Mouse (Mus musculus): Measurements from ENCODE around the gene Ube2g2. TPM values are rescaled to one million over a fixed set of nuclear protein-coding genes. Genes with fewer than 3 reads are reported as not detected.
A peak's percentile ranks its signal among the peaks of the same experiment; 100 is the strongest.

Ube2g2 gene
- 42.8 and 47.6 TPM in 2 replicates for polyA plus RNA-seq (2014; fragmentation: Nextera tagmentation; extraction: Ambion mirVana)

DNA sequence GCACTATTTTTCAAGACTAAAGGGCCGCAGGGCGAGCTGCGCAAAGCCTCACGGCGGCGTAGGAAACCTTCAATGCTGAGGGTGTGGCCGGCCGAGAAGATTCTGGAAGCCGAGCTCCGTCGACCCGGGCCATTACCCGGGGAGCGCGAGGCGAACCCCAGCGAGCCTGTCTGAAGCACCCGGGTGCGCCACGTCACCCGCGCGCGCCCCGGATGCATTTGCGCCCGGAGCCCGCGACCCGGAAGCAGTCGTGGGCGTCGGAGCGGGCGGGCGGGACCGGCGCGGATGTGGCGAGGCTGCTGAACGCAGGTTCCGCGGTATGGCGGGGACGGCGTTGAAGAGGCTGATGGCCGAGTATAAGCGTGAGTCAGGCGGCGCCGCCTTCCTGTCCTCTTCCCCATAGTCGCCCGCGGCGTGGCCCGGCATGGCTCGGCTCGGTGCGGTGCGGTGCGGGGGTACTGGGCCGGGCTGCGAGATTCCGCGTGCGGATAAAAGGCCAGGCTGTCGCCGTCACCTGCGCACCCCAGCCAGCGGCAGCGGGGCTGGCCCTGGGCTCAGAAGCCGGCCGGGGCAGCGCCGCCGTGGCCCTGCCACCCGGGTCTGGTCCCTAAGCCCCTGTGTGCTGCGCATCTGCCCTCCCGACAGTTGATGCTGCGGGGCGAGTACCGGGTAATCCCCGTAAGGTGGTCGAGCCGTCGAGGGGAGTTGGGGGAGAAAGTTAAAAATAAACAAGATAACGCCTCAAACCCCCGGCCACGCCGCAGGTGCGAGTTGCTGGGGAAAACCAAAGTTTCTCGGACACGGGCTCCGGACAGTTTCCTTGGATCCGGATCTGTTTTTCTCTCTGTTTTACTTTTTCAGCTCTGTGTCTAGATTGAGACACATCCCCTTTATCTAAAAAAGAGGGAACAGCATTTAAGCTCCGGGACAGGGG lies at the start of gene Ube2g2:
Gene Ube2g2, plus strand, starts transcription at position 221 of the 934 bp plus-strand sequence.
- Histone ChIP-seq H3K36me3 (ENCODE audit: control insufficient read depth, insufficient read depth, low read length) (peaks cover 3% of the 10 kb centered on the region; the same call in 1 of the 2 replicates), H3K4me2 (peak within 1 kb of the TSS; percentile 63), H3K9me3 (ENCODE audit: control insufficient read depth, low read length) (no peaks in the 10 kb centered on the region), H3K27ac (ENCODE audit: low read depth, low read length) (peak within 1 kb of the TSS; percentile 65), H3K27me3 (ENCODE audit: control insufficient read depth, insufficient read depth, low read length) (no peaks in the 10 kb centered on the region), H3K4me3 (ENCODE audit: low read depth, low read length) (peak within 1 kb of the TSS; percentile 78), H3K9ac (ENCODE audit: low read length) (peak within 1 kb of the TSS; percentile 90), H3K4me1 (ENCODE audit: control insufficient read depth, insufficient read depth, low read length) (peaks cover 10% of the 10 kb centered on the region; the same call in 1 of the 2 replicates)
- peak; percentile 94 for ATAC-seq (ENCODE audit: low FRiP score)
- WGBS, result under 1% methylated on average over 94 of the region's 96 CpGs
- peak; percentile 99 for DNase-seq (ENCODE audit: low spot score, missing footprints)

DNA sequence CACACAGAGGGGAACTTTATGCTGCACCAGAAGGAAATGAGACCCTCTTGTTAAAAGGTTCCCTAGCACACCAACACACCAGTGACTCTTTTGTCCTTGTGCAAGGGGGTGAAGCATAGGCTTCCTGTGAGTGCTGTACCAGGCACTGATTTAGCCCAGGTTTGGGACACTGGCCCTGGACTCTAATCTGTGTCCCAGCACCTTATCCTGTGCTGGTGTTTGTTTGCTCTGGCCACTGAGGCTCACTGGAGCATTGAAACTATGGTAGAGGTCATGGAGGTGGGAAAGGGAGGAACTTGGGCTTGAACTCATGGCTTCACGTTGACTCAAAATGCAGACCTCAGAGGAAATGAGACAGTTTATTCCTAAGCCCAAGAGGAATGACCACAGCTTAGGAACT lies 48.9 kb upstream of the Ube2g2 start:
- DNase-seq (ENCODE audit: low spot score, missing footprints) (no peak), ATAC-seq (ENCODE audit: low FRiP score) (no peak)
- Histone ChIP-seq H3K9ac (ENCODE audit: low read length) (no peak overlapping the region), H3K4me2 (no peak overlapping the region), H3K9me3 (ENCODE audit: control insufficient read depth, low read length) (no peaks in the 10 kb centered on the region), H3K27me3 (ENCODE audit: control insufficient read depth, insufficient read depth, low read length) (no peaks in the 10 kb centered on the region), H3K4me1 (ENCODE audit: control insufficient read depth, insufficient read depth, low read length) (no peaks in the 10 kb centered on the region), H3K27ac (ENCODE audit: low read depth, low read length) (no peak overlapping the region), H3K4me3 (ENCODE audit: low read depth, low read length) (no peak overlapping the region), H3K36me3 (ENCODE audit: control insufficient read depth, insufficient read depth, low read length) (no peaks in the 10 kb centered on the region)
- WGBS, result 55% methylated on average over 1 of the region's 1 CpGs

GRCm38 (mm10) chr10:77580027-77580920 lies 41.8 kb upstream of the Ube2g2 start:
- H3K4me2 ChIP-seq, result no peak overlapping the region
- H3K27ac ChIP-seq (ENCODE audit: low read depth, low read length), result no peak overlapping the region
- DNase-seq (ENCODE audit: low spot score, missing footprints), result no peak

GRCm38 (mm10) chr10:77581023-77581407 lies 41.1 kb upstream of the Ube2g2 start:
- H3K9me3 ChIP-seq (ENCODE audit: control insufficient read depth, low read length), result no peaks in the 10 kb centered on the region
- H3K27ac ChIP-seq (ENCODE audit: low read depth, low read length), result peak overlapping the region; percentile 75; the same call in 1 of the 2 replicates
- H3K9ac ChIP-seq (ENCODE audit: low read length), result peak overlapping the region; percentile 65
- no peaks in the 10 kb centered on the region for H3K36me3 ChIP-seq (ENCODE audit: control insufficient read depth, insufficient read depth, low read length)
- 10% methylated on average over 8 of the region's 8 CpGs for WGBS
- H3K4me1 ChIP-seq (ENCODE audit: control insufficient read depth, insufficient read depth, low read length), result no peaks in the 10 kb centered on the region; the same call in 1 of the 2 replicates
- H3K27me3 ChIP-seq (ENCODE audit: control insufficient read depth, insufficient read depth, low read length), result no peaks in the 10 kb centered on the region
- peak overlapping the region; percentile 72 for H3K4me3 ChIP-seq (ENCODE audit: low read depth, low read length)
- peak; percentile 22; the same call in 1 of the 2 replicates for ATAC-seq (ENCODE audit: low FRiP score)
- peak overlapping the region; percentile 66 for H3K4me2 ChIP-seq
- DNase-seq (ENCODE audit: low spot score, missing footprints), result no peak

More at GRCm38 (mm10) chr10:77580027-77580920, 41.8 kb upstream of the Ube2g2 start:
- 72% methylated on average over 10 of the region's 10 CpGs for WGBS
- no peaks in the 10 kb centered on the region; the same call in 1 of the 2 replicates for H3K4me1 ChIP-seq (ENCODE audit: control insufficient read depth, insufficient read depth, low read length)
- H3K27me3 ChIP-seq (ENCODE audit: control insufficient read depth, insufficient read depth, low read length), result no peaks in the 10 kb centered on the region
- no peak for ATAC-seq (ENCODE audit: low FRiP score)
- H3K9me3 ChIP-seq (ENCODE audit: control insufficient read depth, low read length), result no peaks in the 10 kb centered on the region
- H3K36me3 ChIP-seq (ENCODE audit: control insufficient read depth, insufficient read depth, low read length), result no peaks in the 10 kb centered on the region
- no peak overlapping the region for H3K4me3 ChIP-seq (ENCODE audit: low read depth, low read length)
- no peak overlapping the region for H3K9ac ChIP-seq (ENCODE audit: low read length)

GRCm38 (mm10) chr10:77581408-77582284 lies 40.4 kb upstream of the Ube2g2 start, which contains the start of gene Pttg1ip:
TSS of gene Pttg1ip (plus strand) at chr10:77581720.
- no peaks in the 10 kb centered on the region; the same call in 1 of the 2 replicates for H3K4me1 ChIP-seq (ENCODE audit: control insufficient read depth, insufficient read depth, low read length)
- H3K4me3 ChIP-seq (ENCODE audit: low read depth, low read length), result peak within 1 kb of the TSS; percentile 72
- WGBS, result under 1% methylated on average over 64 of the region's 64 CpGs
- H3K4me2 ChIP-seq, result peak within 1 kb of the TSS; percentile 66
- H3K9me3 ChIP-seq (ENCODE audit: control insufficient read depth, low read length), result no peaks in the 10 kb centered on the region
- no peaks in the 10 kb centered on the region for H3K27me3 ChIP-seq (ENCODE audit: control insufficient read depth, insufficient read depth, low read length)
- peak; percentile 97 for ATAC-seq (ENCODE audit: low FRiP score)
- H3K27ac ChIP-seq (ENCODE audit: low read depth, low read length), result peak within 1 kb of the TSS; percentile 75
- H3K9ac ChIP-seq (ENCODE audit: low read length), result peak within 1 kb of the TSS; percentile 79
- peak; percentile 99 for DNase-seq (ENCODE audit: low spot score, missing footprints)
- H3K36me3 ChIP-seq (ENCODE audit: control insufficient read depth, insufficient read depth, low read length), result no peaks in the 10 kb centered on the region

- Histone ChIP-seq H3K4me2 (peak overlapping the region; percentile 66), H3K4me3 (ENCODE audit: low read depth, low read length) (peak overlapping the region; percentile 72), H3K36me3 (ENCODE audit: control insufficient read depth, insufficient read depth, low read length) (no peaks in the 10 kb centered on the region), H3K27ac (ENCODE audit: low read depth, low read length) (no peak overlapping the region), H3K9me3 (ENCODE audit: control insufficient read depth, low read length) (no peaks in the 10 kb centered on the region), H3K27me3 (ENCODE audit: control insufficient read depth, insufficient read depth, low read length) (no peaks in the 10 kb centered on the region), H3K4me1 (ENCODE audit: control insufficient read depth, insufficient read depth, low read length) (no peaks in the 10 kb centered on the region; the same call in 1 of the 2 replicates), H3K9ac (ENCODE audit: low read length) (peak overlapping the region; percentile 79)
- ATAC-seq (ENCODE audit: low FRiP score), result 0 out of 2 replicates have a peak, but pooled peaks have one; percentile 17
- DNase-seq (ENCODE audit: low spot score, missing footprints), result no peak
- WGBS, result 11% methylated on average over 8 of the region's 8 CpGs
These were observed 39.8 kb upstream of the Ube2g2 start for GRCm38 (mm10) chr10:77582285-77582618.

DNA sequence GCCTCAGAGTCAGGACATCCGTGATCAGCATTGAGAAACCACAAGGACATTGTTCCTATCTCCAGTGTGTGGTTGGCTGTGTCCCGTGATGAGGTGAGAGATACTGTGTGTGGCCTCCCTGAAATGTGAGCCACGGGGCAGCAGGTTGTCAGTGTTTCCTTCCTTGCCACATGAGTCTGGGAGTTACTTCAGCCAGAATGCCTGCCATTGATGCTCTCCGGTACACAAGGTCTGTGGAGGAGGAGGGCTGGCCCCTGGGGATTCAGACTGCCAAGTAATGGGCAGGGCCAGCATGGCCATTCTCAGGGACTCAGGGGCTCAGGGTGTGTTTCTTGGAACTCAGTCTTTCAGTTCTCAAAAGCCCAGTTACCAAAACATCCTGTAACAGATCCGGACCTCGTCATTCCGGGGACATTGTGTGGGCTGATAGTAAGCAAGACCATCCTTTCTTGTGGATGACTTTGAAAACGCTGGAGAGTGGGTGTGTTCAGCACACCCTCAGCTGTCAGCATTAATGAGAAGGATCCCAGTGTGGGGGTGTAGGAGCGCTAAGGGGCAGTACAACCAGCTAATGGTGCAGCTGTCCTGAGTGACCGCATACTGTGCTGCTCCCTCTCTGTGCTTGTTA lies 38.2 kb upstream of the Ube2g2 start:
- no peak for DNase-seq (ENCODE audit: low spot score, missing footprints)
- H3K36me3 ChIP-seq (ENCODE audit: control insufficient read depth, insufficient read depth, low read length), result no peaks in the 10 kb centered on the region
- WGBS, result 81% methylated on average over 10 of the region's 10 CpGs
- no peak overlapping the region for H3K4me2 ChIP-seq
- no peaks in the 10 kb centered on the region for H3K9me3 ChIP-seq (ENCODE audit: control insufficient read depth, low read length)
- no peaks in the 10 kb centered on the region for H3K27me3 ChIP-seq (ENCODE audit: control insufficient read depth, insufficient read depth, low read length)
- no peak overlapping the region for H3K27ac ChIP-seq (ENCODE audit: low read depth, low read length)
- H3K9ac ChIP-seq (ENCODE audit: low read length), result no peak overlapping the region
- no peaks in the 10 kb centered on the region; the same call in 1 of the 2 replicates for H3K4me1 ChIP-seq (ENCODE audit: control insufficient read depth, insufficient read depth, low read length)
- ATAC-seq (ENCODE audit: low FRiP score), result no peak
- no peak overlapping the region for H3K4me3 ChIP-seq (ENCODE audit: low read depth, low read length)

- DNase-seq (ENCODE audit: low spot score, missing footprints) (no peak), ATAC-seq (ENCODE audit: low FRiP score) (no peak)
- WGBS, result 89% methylated on average over 3 of the region's 3 CpGs
- Histone ChIP-seq H3K4me3 (ENCODE audit: low read depth, low read length) (no peak overlapping the region), H3K36me3 (ENCODE audit: control insufficient read depth, insufficient read depth, low read length) (no peaks in the 10 kb centered on the region), H3K27ac (ENCODE audit: low read depth, low read length) (no peak overlapping the region), H3K9ac (ENCODE audit: low read length) (no peak overlapping the region), H3K9me3 (ENCODE audit: control insufficient read depth, low read length) (no peaks in the 10 kb centered on the region), H3K4me2 (no peak overlapping the region), H3K4me1 (ENCODE audit: control insufficient read depth, insufficient read depth, low read length) (no peaks in the 10 kb centered on the region), H3K27me3 (ENCODE audit: control insufficient read depth, insufficient read depth, low read length) (no peaks in the 10 kb centered on the region)
These were observed 35.4 kb upstream of the Ube2g2 start for GRCm38 (mm10) chr10:77586637-77587036.
